Mouse (Mus musculus): Measurements from ENCODE around the gene Crtc1. TPM values are rescaled to one million over a fixed set of nuclear protein-coding genes. Genes with fewer than 3 reads are reported as not detected.

Crtc1 gene
- polyA plus RNA-seq, 1 experiment = 15.1 TPM

GRCm38 (mm10) chr8:70343076-70343475 lies 96.3 kb downstream of the Crtc1 start:
- WGBS = 91% methylated on average over 7 of the region's 7 CpGs

DNA sequence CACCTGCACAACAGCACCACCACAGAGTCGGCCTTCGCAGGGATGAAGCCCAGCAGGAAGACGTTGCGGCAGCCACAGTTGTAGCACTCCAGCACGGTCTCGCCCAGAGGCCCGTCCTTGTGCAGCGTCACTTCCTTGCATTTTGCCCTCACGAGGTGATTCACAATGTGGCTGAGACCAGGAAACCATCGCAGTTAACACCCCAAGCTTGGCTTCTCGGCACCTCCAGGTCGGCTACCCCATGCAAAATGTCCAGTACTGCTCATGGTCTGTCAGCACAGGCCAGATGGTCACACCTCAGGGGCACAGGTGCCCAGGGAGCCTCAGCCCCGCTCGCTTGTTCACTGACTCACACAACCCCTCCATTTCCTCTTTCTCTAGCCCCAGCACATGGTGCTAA lies 97.4 kb downstream of the Crtc1 start:
- Histone ChIP-seq H3K4me1 (ENCODE audit: control insufficient read depth, insufficient read depth, insufficient read length, low read length) (no peaks in the 10 kb centered on the region), H3K27ac (ENCODE audit: insufficient read depth, low read depth, low read length) (no peak overlapping the region), H3K4me3 (ENCODE audit: low read depth, low read length) (no peak overlapping the region), H3K27me3 (ENCODE audit: control insufficient read depth, insufficient read depth, low read length) (no peaks in the 10 kb centered on the region), H3K36me3 (ENCODE audit: control insufficient read depth, insufficient read depth, low read length) (peaks cover 65% of the 10 kb centered on the region)
- no peak for TF ChIP-seq CTCF (IDR thresholded peaks at IDR 0.05; ENCODE audit: extremely low read depth, insufficient read length, insufficient replicate concordance, low read depth, low read length)
- no peak for TF ChIP-seq POLR2A (IDR thresholded peaks at IDR 0.05; ENCODE audit: low read depth, low read length)
- 82% methylated on average over 14 of the region's 14 CpGs for WGBS

More at GRCm38 (mm10) chr8:70343076-70343475, 96.3 kb downstream of the Crtc1 start:
- TF ChIP-seq POLR2A (IDR thresholded peaks at IDR 0.05; ENCODE audit: low read depth, low read length) (no peak), CTCF (IDR thresholded peaks at IDR 0.05; ENCODE audit: extremely low read depth, insufficient read length, insufficient replicate concordance, low read depth, low read length) (no peak)
- Histone ChIP-seq H3K36me3 (ENCODE audit: control insufficient read depth, insufficient read depth, low read length) (peaks cover 55% of the 10 kb centered on the region), H3K4me1 (ENCODE audit: control insufficient read depth, insufficient read depth, insufficient read length, low read length) (peaks cover 9% of the 10 kb centered on the region; the same call in 1 of the 2 replicates), H3K4me3 (ENCODE audit: low read depth, low read length) (no peak overlapping the region), H3K27me3 (ENCODE audit: control insufficient read depth, insufficient read depth, low read length) (no peaks in the 10 kb centered on the region), H3K27ac (ENCODE audit: insufficient read depth, low read depth, low read length) (no peak overlapping the region)

- TF ChIP-seq CTCF (IDR thresholded peaks at IDR 0.05; ENCODE audit: extremely low read depth, insufficient read length, insufficient replicate concordance, low read depth, low read length) (no peak), POLR2A (IDR thresholded peaks at IDR 0.05; ENCODE audit: low read depth, low read length) (no peak)
- Histone ChIP-seq H3K27ac (ENCODE audit: insufficient read depth, low read depth, low read length) (no peak overlapping the region), H3K36me3 (ENCODE audit: control insufficient read depth, insufficient read depth, low read length) (peaks cover 78% of the 10 kb centered on the region), H3K4me1 (ENCODE audit: control insufficient read depth, insufficient read depth, insufficient read length, low read length) (no peaks in the 10 kb centered on the region), H3K27me3 (ENCODE audit: control insufficient read depth, insufficient read depth, low read length) (no peaks in the 10 kb centered on the region), H3K4me3 (ENCODE audit: low read depth, low read length) (no peak overlapping the region)
- 87% methylated on average over 7 of the region's 7 CpGs for WGBS
These were observed 98.7 kb downstream of the Crtc1 start for GRCm38 (mm10) chr8:70340659-70341058.

DNA sequence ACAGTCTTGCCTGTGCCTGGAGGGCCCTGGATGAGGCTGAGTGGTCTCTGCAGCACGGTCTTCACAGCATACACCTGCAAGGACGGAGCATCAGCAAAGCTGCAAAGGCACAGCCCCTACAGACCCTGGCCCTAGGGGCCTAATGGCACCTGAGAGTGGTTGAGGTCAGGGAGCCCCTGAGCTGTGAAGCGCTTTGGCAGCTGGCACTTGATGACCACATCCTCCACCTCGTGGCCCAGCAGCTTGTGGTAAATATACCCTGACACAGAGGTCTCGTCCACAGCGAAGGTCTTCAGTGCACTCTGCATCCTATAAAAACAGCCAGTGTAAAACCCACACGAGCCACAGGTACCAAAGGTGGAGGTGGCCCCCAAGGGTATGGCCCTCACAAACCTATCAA lies 100.4 kb downstream of the Crtc1 start:
- peaks cover 92% of the 10 kb centered on the region for H3K36me3 ChIP-seq (ENCODE audit: control insufficient read depth, insufficient read depth, low read length)
- no peaks in the 10 kb centered on the region for H3K27me3 ChIP-seq (ENCODE audit: control insufficient read depth, insufficient read depth, low read length)
- TF ChIP-seq POLR2A (IDR thresholded peaks at IDR 0.05; ENCODE audit: low read depth, low read length) (no peak), CTCF (IDR thresholded peaks at IDR 0.05; ENCODE audit: extremely low read depth, insufficient read length, insufficient replicate concordance, low read depth, low read length) (no peak)
- WGBS = 85% methylated on average over 7 of the region's 7 CpGs
- H3K4me3 ChIP-seq (ENCODE audit: low read depth, low read length) = no peak overlapping the region
- H3K27ac ChIP-seq (ENCODE audit: insufficient read depth, low read depth, low read length) = no peak overlapping the region
- no peaks in the 10 kb centered on the region for H3K4me1 ChIP-seq (ENCODE audit: control insufficient read depth, insufficient read depth, insufficient read length, low read length)

GRCm38 (mm10) chr8:70332878-70333202 lies 106.5 kb downstream of the Crtc1 start:
- no peaks in the 10 kb centered on the region for H3K27me3 ChIP-seq (ENCODE audit: control insufficient read depth, insufficient read depth, low read length)
- H3K36me3 ChIP-seq (ENCODE audit: control insufficient read depth, insufficient read depth, low read length) = peaks cover 70% of the 10 kb centered on the region
- H3K4me3 ChIP-seq (ENCODE audit: low read depth, low read length) = no peak overlapping the region
- WGBS = 96% methylated on average over 6 of the region's 6 CpGs
- TF ChIP-seq POLR2A (IDR thresholded peaks at IDR 0.05; ENCODE audit: low read depth, low read length) (no peak), CTCF (IDR thresholded peaks at IDR 0.05; ENCODE audit: extremely low read depth, insufficient read length, insufficient replicate concordance, low read depth, low read length) (no peak)
- H3K4me1 ChIP-seq (ENCODE audit: control insufficient read depth, insufficient read depth, insufficient read length, low read length) = no peaks in the 10 kb centered on the region
- H3K27ac ChIP-seq (ENCODE audit: insufficient read depth, low read depth, low read length) = no peak overlapping the region

Other genes starting within 250 kb of the Crtc1 start
- gene Slc25a42, start 227.3 kb downstream of the Crtc1 start, polyA plus RNA-seq (2012; rRNA removed) = 16.7 and 23.2 TPM in 2 replicates
- gene Sugp2, start 205.4 kb downstream of the Crtc1 start, polyA plus RNA-seq (2012; rRNA removed) = 8.5 and 23.4 TPM in 2 replicates
- 11.6 and 17.9 TPM in 2 replicates for gene Armc6, start 205.1 kb downstream of the Crtc1 start, polyA plus RNA-seq (2012; rRNA removed)
- gene Homer3, start 156.8 kb downstream of the Crtc1 start, polyA plus RNA-seq (2012; rRNA removed) = 4.8 and 9.4 TPM in 2 replicates
- gene Ddx49, start 137.1 kb downstream of the Crtc1 start, polyA plus RNA-seq (2012; rRNA removed) = 31.7 and 49.4 TPM in 2 replicates
- gene Cope, start 137.1 kb downstream of the Crtc1 start, polyA plus RNA-seq (2012; rRNA removed) = 466 and 753 TPM in 2 replicates
- gene Cers1, start 123.8 kb downstream of the Crtc1 start, polyA plus RNA-seq (2012; rRNA removed) = 0.27 and 0.89 TPM in 2 replicates
- 1.1 and 1.6 TPM in 2 replicates for gene Gdf1, start 109.8 kb downstream of the Crtc1 start, polyA plus RNA-seq (2012; rRNA removed)
- gene Upf1, start 86.3 kb downstream of the Crtc1 start, polyA plus RNA-seq (2012; rRNA removed) = 29.1 and 43.8 TPM in 2 replicates
- gene Comp, start 66.0 kb downstream of the Crtc1 start, polyA plus RNA-seq (2012; rRNA removed) = 0.13 and 1.2 TPM in 2 replicates
- 24.9 and 30.8 TPM in 2 replicates for gene Klhl26, start 37.4 kb upstream of the Crtc1 start, polyA plus RNA-seq (2012; rRNA removed)
- 1.2 and 1.6 TPM in 2 replicates for gene Tmem59l, start 47.8 kb upstream of the Crtc1 start, polyA plus RNA-seq (2012; rRNA removed)
- 2.3 and 27.3 TPM in 2 replicates for gene Crlf1, start 53.6 kb upstream of the Crtc1 start, polyA plus RNA-seq (2012; rRNA removed)
- 137 and 244 TPM in 2 replicates for gene Rex1bd, start 67.2 kb upstream of the Crtc1 start, polyA plus RNA-seq (2012; rRNA removed)
- gene Uba52, start 71.2 kb upstream of the Crtc1 start, polyA plus RNA-seq (2012; rRNA removed) = 606 and 770 TPM in 2 replicates
- gene Fkbp8, start 88.1 kb upstream of the Crtc1 start, polyA plus RNA-seq (2012; rRNA removed) = 300 and 623 TPM in 2 replicates
- 34.3 and 64.4 TPM in 2 replicates for gene Kxd1, start 88.4 kb upstream of the Crtc1 start, polyA plus RNA-seq (2012; rRNA removed)
- gene Ell, start 99.9 kb upstream of the Crtc1 start, polyA plus RNA-seq (2012; rRNA removed) = 20.5 and 45.6 TPM in 2 replicates
- gene Isyna1, start 154.8 kb upstream of the Crtc1 start, polyA plus RNA-seq (2012; rRNA removed) = 61.8 and 92.4 TPM in 2 replicates
- 81.7 and 138 TPM in 2 replicates for gene Ssbp4, start 169.3 kb upstream of the Crtc1 start, polyA plus RNA-seq (2012; rRNA removed)
- 6.7 and 7.1 TPM in 2 replicates for gene Lrrc25, start 176.6 kb upstream of the Crtc1 start, polyA plus RNA-seq (2012; rRNA removed)
- gene Gdf15, start 192.9 kb upstream of the Crtc1 start, polyA plus RNA-seq (2012; rRNA removed) = 4.1 and 6.7 TPM in 2 replicates
- 49.5 and 129 TPM in 2 replicates for gene Pgpep1, start 220.8 kb upstream of the Crtc1 start, polyA plus RNA-seq (2012; rRNA removed)
- 109 and 152 TPM in 2 replicates for gene Lsm4, start 233.7 kb upstream of the Crtc1 start, polyA plus RNA-seq (2012; rRNA removed)